Mouse (Mus musculus) layer of hippocampus, postnatal 36 days (tissue): ENCODE measurements around the gene Arrdc3. TPM values are rescaled to one million over a fixed set of nuclear protein-coding genes. Genes with fewer than 3 reads are reported as not detected.
A peak's percentile ranks its signal among the peaks of the same experiment; 100 is the strongest.

Experiments used
- DNase-seq, 2 experiments: peaks; one replicate each; pipeline ENCODE4 v3.0.0; 2022
- total RNA-seq, 2 experiments: library from RNA; stranded (reverse); gene quantifications; 2 replicates each; pipeline ENCODE4 v1.2.3; 2021

Gene Arrdc3
- total RNA-seq, 2 experiments from 2014 or later = 42.8 to 46.5 TPM

DNA sequence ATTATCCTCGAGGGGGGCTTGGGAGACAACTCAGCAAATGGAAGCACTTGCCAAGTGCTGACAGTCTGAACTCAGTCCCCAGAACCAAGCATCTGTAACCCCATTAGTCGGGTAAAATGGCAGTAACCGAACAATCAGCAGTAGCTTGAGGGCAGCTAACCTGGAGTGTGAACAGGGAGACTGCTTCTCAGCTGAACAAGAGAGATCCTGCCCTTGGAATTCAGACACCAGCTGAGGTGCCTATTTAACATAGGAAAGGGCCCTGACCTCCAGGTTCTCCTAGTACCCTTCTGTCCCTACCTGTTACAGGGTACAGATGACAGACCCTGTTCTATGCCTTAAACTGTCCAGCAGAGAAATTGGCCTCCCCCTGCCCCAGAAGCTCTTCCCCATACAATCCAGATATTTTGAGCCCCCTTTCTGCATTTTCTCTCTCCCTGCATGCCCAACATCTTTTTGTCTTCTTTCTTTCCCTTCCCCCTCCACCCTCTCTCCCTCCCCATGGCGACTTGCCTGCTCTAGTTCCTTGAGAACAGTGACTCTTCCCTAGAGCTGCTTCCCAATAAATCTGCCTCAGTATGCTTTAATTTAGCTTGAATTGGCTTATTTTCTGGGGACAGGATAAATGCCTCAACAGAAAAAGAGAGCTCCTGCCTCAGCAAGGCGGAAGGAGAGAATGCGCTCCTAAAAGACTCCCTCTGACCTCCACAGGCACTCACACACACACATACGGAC, 38.6 kb downstream of the Arrdc3 start:
- no peak for DNase-seq

GRCm38 (mm10) chr13:80928187-80928586, 45.0 kb downstream of the Arrdc3 start:
- DNase-seq = no peak

DNA sequence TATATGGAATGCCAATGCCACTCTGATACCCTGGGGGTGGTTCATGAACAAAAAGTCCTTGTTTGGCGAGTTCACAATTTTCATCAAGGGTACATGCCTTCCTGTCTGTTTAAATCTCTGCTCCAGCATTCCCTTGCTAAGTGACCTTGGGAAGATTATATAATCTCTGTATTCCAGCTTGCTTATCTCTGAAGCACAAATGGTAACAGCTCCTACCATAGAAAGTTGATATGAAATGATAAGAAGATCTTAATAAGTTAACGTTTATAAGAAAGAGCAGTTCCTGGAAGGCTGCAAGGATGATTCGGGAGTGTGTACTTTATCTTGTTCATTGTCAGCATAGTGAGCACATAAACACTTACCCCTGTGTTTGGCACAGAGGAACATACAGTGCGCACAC, 46.8 kb downstream of the Arrdc3 start:
- no peak for DNase-seq

- DNase-seq = no peak
Measured at GRCm38 (mm10) chr13:80932816-80933402, 49.7 kb downstream of the Arrdc3 start.

- no peak for DNase-seq
Measured at GRCm38 (mm10) chr13:80936426-80936825, 53.2 kb downstream of the Arrdc3 start.

DNA sequence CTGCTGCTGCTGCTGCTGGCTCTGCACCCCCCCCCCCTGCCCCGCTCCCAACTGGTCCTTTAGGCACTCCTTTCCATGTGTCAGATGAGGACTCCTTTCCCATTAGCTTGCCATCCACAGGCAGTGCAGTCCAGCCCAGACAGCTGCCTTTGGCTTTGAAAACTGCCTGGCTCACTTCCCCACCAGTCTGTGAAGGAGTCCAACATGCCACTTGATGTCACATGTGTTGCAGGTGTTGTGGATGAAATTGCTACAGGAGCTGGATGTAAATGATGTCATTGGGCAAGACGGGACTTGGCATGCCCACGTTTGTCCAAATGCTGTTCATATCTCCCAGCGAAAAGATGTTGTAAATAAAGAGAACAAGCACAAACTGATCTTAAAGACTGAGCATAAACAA, 56.0 kb downstream of the Arrdc3 start:
- DNase-seq = no peak

DNA sequence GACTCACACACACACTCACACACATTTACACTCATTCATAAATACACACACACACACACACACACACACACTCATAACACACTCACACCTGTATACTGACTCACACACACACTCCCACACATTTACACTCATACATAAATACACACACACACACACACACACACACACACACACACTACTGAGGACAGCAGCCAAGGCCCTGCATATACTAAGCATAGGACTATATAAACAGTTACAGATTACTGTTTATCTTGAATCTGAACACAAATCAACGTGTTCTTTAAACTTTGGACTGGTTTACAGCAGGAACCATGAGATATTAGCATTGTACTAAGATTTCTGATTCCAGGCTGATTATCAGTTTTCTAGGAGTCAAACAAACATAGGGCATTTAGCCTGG, 56.7 kb downstream of the Arrdc3 start:
- DNase-seq = no peak

DNA sequence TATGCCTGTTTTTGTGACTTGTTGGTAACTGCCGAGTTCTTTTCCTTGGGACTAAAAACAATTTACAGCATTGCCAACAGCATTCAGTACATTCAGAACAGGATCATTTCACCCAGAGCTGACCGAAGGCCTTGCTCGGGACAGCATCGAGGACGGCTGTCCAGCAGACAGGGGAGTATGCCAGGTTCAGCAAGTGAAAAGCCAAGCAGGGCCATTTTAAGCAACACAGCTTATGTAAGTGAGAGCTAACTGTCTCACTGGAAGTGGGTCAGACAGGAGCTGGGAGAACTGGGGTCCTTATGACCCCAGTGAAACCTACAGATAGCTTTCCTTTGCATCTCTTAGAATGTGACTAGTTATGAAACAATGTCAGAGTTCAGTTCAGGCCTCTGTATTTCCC, 57.2 kb downstream of the Arrdc3 start:
- no peak for DNase-seq

GRCm38 (mm10) chr13:80940860-80941630, 57.9 kb downstream of the Arrdc3 start:
- DNase-seq = peak in 1 of 2 experiments; percentile 13

- DNase-seq = no peak
Measured at GRCm38 (mm10) chr13:80944532-80944931, 61.3 kb downstream of the Arrdc3 start.
